Mouse (Mus musculus) 3T3-L1 (cell line): ENCODE results near the gene Spcs2.

Experiments used
- DNase-seq: peaks from one replicate; pipeline ENCODE4 v3.0.0-alpha.2; 2015; ENCODE audit warnings: low read depth, low spot score

Gene Spcs2

GRCm38 (mm10) chr7:99864241-99865028, 1.2 kb upstream of the Spcs2 start:
- DNase-seq: peak; percentile 52

GRCm38 (mm10) chr7:99858813-99859585, 4.3 kb downstream of the Spcs2 start, which contains the start of gene Xrra1:
TSS of gene Xrra1 (plus strand) at chr7:99859116.
- peak; percentile 98 for DNase-seq

- DNase-seq: no peak
These were observed 5.0 kb downstream of the Spcs2 start for GRCm38 (mm10) chr7:99858175-99858812.

- DNase-seq: no peak
These were observed 6.9 kb downstream of the Spcs2 start for GRCm38 (mm10) chr7:99856266-99856861.

DNA sequence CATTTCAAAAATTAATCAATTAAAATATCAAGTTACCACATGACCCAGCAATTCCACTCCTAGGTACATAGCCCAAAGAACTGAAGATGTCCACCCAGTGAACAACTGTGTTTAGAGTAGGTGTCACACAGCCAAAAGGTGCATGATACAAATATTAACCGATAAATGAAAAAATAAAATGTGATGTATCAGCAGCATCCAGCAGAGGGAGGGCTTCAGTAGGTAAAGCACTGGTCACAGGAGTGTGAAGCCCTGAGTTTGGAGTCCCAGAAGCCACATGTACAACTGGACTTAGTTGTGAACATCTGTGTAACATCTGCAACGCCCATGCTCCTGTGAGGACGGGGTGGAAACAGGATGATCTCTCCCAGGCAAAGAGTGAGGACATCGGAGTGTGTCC, 9.0 kb downstream of the Spcs2 start:
- no peak for DNase-seq

- no peak for DNase-seq
These were observed 9.9 kb downstream of the Spcs2 start for GRCm38 (mm10) chr7:99853350-99853749.

GRCm38 (mm10) chr7:99851618-99852017, 11.6 kb downstream of the Spcs2 start:
- no peak for DNase-seq

- no peak for DNase-seq
These were observed 12.1 kb downstream of the Spcs2 start for GRCm38 (mm10) chr7:99851121-99851520.

- DNase-seq: no peak
These were observed 12.7 kb downstream of the Spcs2 start for GRCm38 (mm10) chr7:99850534-99850933.

GRCm38 (mm10) chr7:99845533-99846236, 17.6 kb downstream of the Spcs2 start:
- DNase-seq: no peak

DNA sequence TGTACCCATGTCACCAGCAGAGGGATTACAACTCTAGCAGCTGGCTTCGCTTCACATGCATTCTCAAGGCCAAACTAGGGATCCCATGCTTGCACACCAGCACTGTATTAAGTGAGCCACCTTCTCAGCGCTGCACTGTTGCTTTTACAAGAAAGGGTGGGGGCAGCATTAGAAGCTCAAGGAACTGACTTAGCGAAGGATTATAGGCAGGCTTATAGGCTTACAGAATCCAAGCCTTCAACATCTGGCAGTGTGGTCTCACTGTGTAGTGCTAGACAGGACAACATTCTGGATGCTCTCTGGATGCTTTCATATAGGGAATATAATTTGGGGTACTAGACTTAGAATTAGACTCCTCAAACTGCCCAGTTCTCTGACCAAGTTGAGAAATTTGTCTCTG, 25.0 kb downstream of the Spcs2 start:
- DNase-seq: no peak

- no peak for DNase-seq
These were observed 25.7 kb downstream of the Spcs2 start for GRCm38 (mm10) chr7:99837358-99838071.

- DNase-seq: no peak
These were observed 26.5 kb downstream of the Spcs2 start for GRCm38 (mm10) chr7:99836781-99837180.

DNA sequence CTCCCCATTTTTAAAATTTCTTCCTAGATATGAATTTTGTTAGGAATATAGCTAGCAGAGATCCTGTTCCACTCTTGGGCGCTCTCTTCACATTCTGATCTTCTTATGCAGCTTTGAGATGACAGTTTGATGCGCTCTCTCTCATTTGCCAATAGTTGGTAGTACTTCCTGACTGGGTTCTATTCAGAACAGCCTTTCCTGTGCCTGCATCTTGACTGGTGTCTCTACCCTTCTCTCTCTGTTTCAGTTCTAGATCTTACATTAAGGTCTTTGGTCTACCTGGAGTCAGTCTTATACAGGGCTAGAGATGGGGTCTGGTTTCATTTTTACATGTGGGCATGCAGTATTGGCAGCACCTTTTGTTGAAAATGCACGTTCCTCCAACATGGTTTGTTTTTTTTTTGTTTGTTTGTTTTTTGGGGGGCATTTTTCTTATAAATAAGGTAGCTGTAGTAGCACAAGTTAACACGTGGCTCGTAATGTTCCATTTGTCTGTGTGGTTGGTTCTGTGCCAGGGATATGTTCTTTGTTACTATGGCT, 28.9 kb downstream of the Spcs2 start:
- DNase-seq: no peak

GRCm38 (mm10) chr7:99833846-99834222, 29.4 kb downstream of the Spcs2 start:
- no peak for DNase-seq

DNA sequence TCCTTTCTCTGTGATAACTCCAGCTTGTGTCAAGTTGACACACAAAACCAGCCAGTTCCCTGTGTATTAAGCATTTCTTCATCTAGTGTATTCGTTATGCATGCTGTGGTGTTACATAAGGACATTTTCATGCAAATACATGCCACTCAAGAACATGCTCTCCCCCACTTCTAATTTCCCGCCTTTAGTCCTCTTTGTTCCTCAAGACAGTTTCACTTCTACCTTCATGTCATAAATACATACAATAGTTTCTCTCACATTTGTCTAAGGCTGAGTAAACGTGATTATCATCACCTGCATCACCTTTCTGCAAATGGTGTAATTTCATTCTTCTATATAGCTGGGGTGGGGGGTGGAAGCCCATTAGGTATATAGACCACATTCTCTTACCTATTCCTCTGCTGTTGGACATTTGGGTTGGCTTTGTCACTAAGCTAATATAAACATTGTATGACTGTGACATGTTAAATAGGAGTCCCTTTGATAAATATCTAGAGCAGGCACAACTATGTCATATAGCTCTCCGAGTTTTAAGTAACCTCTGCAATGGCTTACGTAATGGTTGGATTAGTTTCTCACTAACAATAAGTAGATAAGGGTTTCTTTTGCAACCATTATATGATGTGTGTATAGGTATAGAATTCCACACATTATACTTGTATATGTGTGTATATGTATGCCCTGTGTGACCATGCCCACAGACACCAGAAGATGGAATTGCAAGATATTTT, 30.0 kb downstream of the Spcs2 start:
- DNase-seq: no peak

GRCm38 (mm10) chr7:99828083-99828570, 35.1 kb downstream of the Spcs2 start, which contains the start of gene Neu3:
TSS of gene Neu3 (minus strand) at chr7:99828417.
- peak; percentile 93 for DNase-seq

DNA sequence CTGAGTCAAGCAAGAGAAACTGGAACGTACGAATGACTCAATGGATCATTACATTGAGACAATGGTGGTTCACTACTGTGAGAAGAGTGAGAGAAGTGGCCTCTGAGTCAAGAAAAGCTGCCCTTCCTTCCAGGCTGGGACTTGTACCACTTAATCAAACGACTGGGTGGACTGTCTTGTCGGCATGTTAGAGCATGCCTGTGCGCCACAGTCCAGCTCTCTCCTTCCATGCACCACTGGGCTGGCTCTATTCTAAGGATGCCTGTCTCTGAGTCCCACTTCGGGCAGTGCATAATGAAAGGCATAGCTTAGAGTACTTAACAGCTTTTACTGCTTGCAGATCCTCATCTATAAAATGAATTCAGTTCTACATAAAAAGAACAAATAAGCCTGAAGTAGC, 37.2 kb downstream of the Spcs2 start:
- DNase-seq: no peak

DNA sequence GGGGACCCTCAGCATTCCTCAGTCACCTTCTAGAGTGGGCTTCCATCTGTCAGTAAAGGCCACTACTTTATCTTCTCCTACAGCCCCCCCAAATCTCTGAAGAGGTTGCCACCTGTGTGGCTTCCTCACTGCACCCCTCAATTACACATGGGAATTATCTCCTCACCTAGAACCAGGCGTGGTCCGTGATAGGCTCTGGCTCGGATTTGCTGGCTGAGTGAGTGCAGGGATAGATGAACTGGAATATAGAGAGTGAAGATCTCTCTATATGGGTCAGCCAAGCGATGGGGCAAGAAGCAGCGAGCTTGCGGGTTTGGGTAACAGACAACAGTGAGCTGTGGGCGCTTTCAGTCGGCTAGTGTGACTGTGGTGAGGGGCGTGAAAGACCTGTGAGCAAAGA, 37.8 kb downstream of the Spcs2 start:
- DNase-seq: no peak
